Mouse (Mus musculus): ENCODE measurements around the gene Bend5. TPM values are rescaled to one million over a fixed set of nuclear protein-coding genes. Genes with fewer than 3 reads are reported as not detected.

The Bend5 gene
- total RNA-seq, 2 experiments from 2014 or later: 0.16 to 0.85 TPM

- DNase-seq (ENCODE audit: low spot score): peak; percentile 21
These were observed 70.4 kb downstream of the Bend5 start for GRCm38 (mm10) chr4:111485189-111485588.

GRCm38 (mm10) chr4:111486187-111486586 lies 71.4 kb downstream of the Bend5 start:
- DNase-seq (ENCODE audit: low spot score): no peak

- no peak for DNase-seq (ENCODE audit: low spot score)
These were observed 72.5 kb downstream of the Bend5 start for GRCm38 (mm10) chr4:111487233-111487843.

GRCm38 (mm10) chr4:111493750-111494404 lies 79.1 kb downstream of the Bend5 start:
- no peak for DNase-seq (ENCODE audit: low spot score)

GRCm38 (mm10) chr4:111495949-111496348 lies 81.1 kb downstream of the Bend5 start:
- DNase-seq (ENCODE audit: low spot score): peak; percentile 47

- DNase-seq (ENCODE audit: low spot score): no peak
These were observed 83.9 kb downstream of the Bend5 start for GRCm38 (mm10) chr4:111498751-111499150.

GRCm38 (mm10) chr4:111501441-111501840 lies 86.6 kb downstream of the Bend5 start:
- no peak for DNase-seq (ENCODE audit: low spot score)

GRCm38 (mm10) chr4:111502965-111503727 lies 88.3 kb downstream of the Bend5 start:
- no peak for DNase-seq (ENCODE audit: low spot score)

GRCm38 (mm10) chr4:111504952-111505351 lies 90.1 kb downstream of the Bend5 start:
- DNase-seq (ENCODE audit: low spot score): no peak
